Mouse (Mus musculus): ENCODE measurements around the gene Nfia.

Gene Nfia

GRCm38 (mm10) chr4:98120706-98121340, 348.3 kb downstream of the Nfia start:
- DNase-seq (ENCODE audit: low read depth, low spot score) = no peak

- no peak for DNase-seq (ENCODE audit: low read depth, low spot score)
Measured at GRCm38 (mm10) chr4:98126003-98126677, 353.6 kb downstream of the Nfia start.

GRCm38 (mm10) chr4:98130798-98131197, 358.3 kb downstream of the Nfia start:
- DNase-seq (ENCODE audit: low read depth, low spot score) = no peak

GRCm38 (mm10) chr4:98134027-98134426, 361.5 kb downstream of the Nfia start:
- no peak for DNase-seq (ENCODE audit: low read depth, low spot score)

- DNase-seq (ENCODE audit: low read depth, low spot score) = no peak
Measured at GRCm38 (mm10) chr4:98136072-98136471, 363.5 kb downstream of the Nfia start.

- no peak for DNase-seq (ENCODE audit: low read depth, low spot score)
Measured at GRCm38 (mm10) chr4:98142879-98143436, 370.4 kb downstream of the Nfia start.

GRCm38 (mm10) chr4:98150576-98150975, 378.0 kb downstream of the Nfia start:
- DNase-seq (ENCODE audit: low read depth, low spot score) = no peak

- DNase-seq (ENCODE audit: low read depth, low spot score) = no peak
Measured at GRCm38 (mm10) chr4:98157921-98158320, 385.4 kb downstream of the Nfia start.

- DNase-seq (ENCODE audit: low read depth, low spot score) = no peak
Measured at GRCm38 (mm10) chr4:98166379-98166778, 393.8 kb downstream of the Nfia start.

Measured in CD4-positive helper T cell, adult 2 months (primary cell).